Mouse (Mus musculus) kidney, embryonic 14.5 days (tissue): ENCODE measurements around the gene Agbl5. TPM values are rescaled to one million over a fixed set of nuclear protein-coding genes. Genes with fewer than 3 reads are reported as not detected.

ENCODE experiments used
- ATAC-seq: fragments of 200-750 bp; cut with Nextera tagmentation; 2 replicates; pipeline ENCODE4 v1.8.0; 2017; ENCODE audit warnings: moderate number of reproducible peaks, mild to moderate bottlenecking, moderate TSS enrichment, moderate library complexity; ENCODE audit not compliant: low FRiP score, low TSS enrichment
- H3K27ac ChIP-seq: fragments of 300-500 bp; sonication (generic); 2 replicates; pipeline ENCODE4 v1.5.1; 2014; ENCODE audit warnings: low read depth, mild to moderate bottlenecking, low read length, moderate library complexity, mixed read lengths
- H3K27me3 ChIP-seq: fragments of 300-500 bp; sonication (generic); 2 replicates; pipeline ENCODE4 v1.6.1; 2014; ENCODE audit warnings: mild to moderate bottlenecking, low read length; ENCODE audit not compliant: control insufficient read depth, insufficient read depth
- H3K36me3 ChIP-seq: fragments of 300-500 bp; sonication (generic); 2 replicates; pipeline ENCODE4 v1.6.1; 2014; ENCODE audit warnings: low read length, mixed read lengths; ENCODE audit not compliant: control insufficient read depth, insufficient read depth
- H3K4me1 ChIP-seq: fragments of 300-500 bp; sonication (generic); 2 replicates; pipeline ENCODE4 v1.6.1; 2014; ENCODE audit warnings: low read length, mixed read lengths; ENCODE audit not compliant: control insufficient read depth, insufficient read depth
- H3K4me2 ChIP-seq: fragments of 300-500 bp; sonication (generic); replicated peaks from 2 replicates; pipeline ENCODE4 v1.6.1; 2014; ENCODE audit warnings: low read depth, mild to moderate bottlenecking, low read length
- H3K4me3 ChIP-seq: fragments of 300-500 bp; sonication (generic); 2 replicates; pipeline ENCODE4 v1.5.1; 2014; ENCODE audit warnings: mild to moderate bottlenecking, low read length
- H3K9ac ChIP-seq: fragments of 300-500 bp; sonication (generic); 2 replicates; pipeline ENCODE4 v1.6.1; 2014; ENCODE audit warnings: low read depth, mild to moderate bottlenecking, low read length, moderate library complexity
- H3K9me3 ChIP-seq: fragments of 300-500 bp; sonication (generic); 2 replicates; pipeline ENCODE4 v1.6.1; 2016; ENCODE audit warnings: low read length; ENCODE audit not compliant: control insufficient read depth
- WGBS: fragments of 180-500 bp; shearing (Covaris S2); extraction: QIAGEN DNeasy Blood & Tissue Kit; methylation state at CpG from one replicate; pipeline ENCODE4 v1.1.7; 2014; 5-methylcytosine and 5-hydroxymethylcytosine counted together
- polyA plus RNA-seq: library from polyadenylated mRNA; unstranded; fragments of >200 nt; fragmentation: Nextera tagmentation; extraction: Ambion mirVana; gene quantifications from 2 replicates; pipeline ENCODE4 v1.2.1, GENCODE M21; 2014

Agbl5 gene
- polyA plus RNA-seq, 1 experiment from 2014 or later: 27.1 TPM

DNA sequence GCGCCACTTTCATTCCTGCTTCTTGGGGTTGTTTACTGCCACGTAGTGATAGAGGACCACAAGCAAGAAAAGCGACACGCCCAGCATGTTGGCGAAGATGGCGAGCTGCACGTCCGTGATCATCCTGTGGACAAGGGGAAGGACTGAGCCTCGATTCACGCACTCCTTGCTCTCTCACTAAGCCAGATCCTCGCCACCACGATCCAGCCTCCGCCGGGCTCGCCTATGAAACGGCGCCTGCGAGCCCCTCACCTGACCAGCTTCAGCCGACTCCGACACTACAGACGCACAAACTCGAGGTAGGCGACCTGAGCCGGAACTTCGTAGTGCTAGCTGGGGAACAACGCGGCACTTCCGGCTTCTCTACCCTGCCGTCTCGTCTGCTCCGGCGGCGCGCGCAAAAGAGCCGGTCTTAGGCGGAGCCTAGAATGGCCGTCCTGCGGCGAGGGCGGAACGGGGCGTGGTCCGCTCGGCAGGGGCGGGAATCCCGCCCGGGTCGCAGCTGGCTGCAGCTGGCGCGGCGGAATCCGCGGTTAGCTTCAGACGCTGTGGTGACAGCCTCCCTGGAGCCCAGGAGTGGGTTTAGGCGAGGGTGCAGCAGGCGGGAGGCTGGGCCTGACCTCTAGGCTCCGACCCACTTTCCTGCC is 19.0 kb downstream of the Agbl5 start, which contains the start of gene Ost4:
Ost4 (minus strand) TSS at position 376 of the 647 bp plus-strand sequence.
- H3K4me1 ChIP-seq: peaks cover 54% of the 10 kb centered on the region
- H3K27me3 ChIP-seq: no peaks in the 10 kb centered on the region
- H3K9ac ChIP-seq: peak within 1 kb of the TSS; percentile 86
- no peaks in the 10 kb centered on the region for H3K9me3 ChIP-seq
- H3K4me2 ChIP-seq: peak within 1 kb of the TSS; percentile 94
- peaks cover 34% of the 10 kb centered on the region for H3K36me3 ChIP-seq
- peak within 1 kb of the TSS; percentile 75 for H3K4me3 ChIP-seq
- peak within 1 kb of the TSS; percentile 98 for H3K27ac ChIP-seq
- WGBS: under 1% methylated on average over 53 of the region's 58 CpGs
- ATAC-seq: peak; percentile 92

DNA sequence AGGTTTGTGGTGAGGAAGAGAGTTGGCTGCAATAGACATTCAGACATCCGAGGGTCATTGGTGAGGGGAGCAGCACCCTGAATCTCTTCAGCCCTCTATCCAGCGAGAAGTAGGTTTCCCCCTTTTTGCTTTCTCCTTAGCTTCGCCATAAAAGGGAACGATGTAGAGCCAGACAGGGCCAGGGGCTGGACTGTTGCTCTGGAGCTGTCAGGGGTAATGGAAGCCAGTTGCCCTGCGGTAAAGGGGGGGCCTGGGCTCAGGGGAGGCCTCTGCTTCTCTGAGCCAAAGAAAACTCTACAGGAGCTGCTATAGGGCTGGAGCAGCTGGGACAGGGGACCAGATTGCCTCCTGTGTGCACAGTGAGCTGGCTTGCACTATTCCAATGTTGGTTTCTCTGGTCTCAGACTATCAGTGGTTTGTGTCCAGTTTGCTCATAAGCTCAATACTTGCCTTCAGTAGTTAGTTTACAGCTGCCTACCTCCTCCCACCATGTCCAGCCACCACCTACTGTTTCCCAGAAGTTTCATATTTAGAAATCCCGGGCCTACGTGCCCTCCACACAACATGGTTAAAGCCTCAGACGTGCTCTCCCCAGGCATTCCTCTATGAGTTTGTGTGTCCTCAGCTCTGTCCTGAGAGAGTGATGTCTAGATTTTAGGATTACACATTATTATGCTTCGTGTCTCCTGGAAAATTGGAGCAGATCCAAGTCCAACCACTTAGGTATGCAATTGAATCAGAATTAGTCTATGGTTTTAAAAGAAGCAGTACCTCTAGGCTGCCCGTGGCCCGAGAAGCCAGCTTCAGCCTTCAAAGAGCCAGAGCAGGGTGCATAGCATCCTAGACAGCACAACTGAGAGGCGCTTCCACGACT is 20.2 kb downstream of the Agbl5 start:
- 29% methylated on average over 13 of the region's 13 CpGs for WGBS
- no peaks in the 10 kb centered on the region for H3K9me3 ChIP-seq
- ATAC-seq: peak; percentile 14; the same call in 1 of the 2 replicates
- H3K4me2 ChIP-seq: peak overlapping the region; percentile 94
- H3K4me1 ChIP-seq: peaks cover 62% of the 10 kb centered on the region
- peak overlapping the region; percentile 86 for H3K9ac ChIP-seq
- H3K27ac ChIP-seq: peak overlapping the region; percentile 98
- H3K27me3 ChIP-seq: no peaks in the 10 kb centered on the region
- H3K4me3 ChIP-seq: peak overlapping the region; percentile 75
- H3K36me3 ChIP-seq: peaks cover 26% of the 10 kb centered on the region

DNA sequence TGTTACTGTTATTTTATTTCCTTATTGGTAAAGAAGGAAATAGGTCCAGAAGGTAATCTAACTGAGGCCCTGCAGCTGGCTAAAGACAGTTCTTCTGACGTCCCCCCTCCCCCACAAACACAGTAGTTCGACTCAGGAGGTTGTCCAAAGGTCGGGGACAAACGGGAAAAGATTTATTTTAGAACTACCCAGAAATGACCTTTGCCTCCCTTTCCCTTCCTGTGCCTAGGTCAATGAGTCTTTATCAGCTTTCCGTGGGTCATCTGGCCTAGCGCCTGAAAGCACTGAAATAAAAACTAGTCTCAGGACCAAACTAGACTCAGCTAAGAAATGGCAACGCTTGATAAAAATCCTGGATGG is 20.8 kb downstream of the Agbl5 start:
- ATAC-seq: no peak
- H3K4me3 ChIP-seq: no peak overlapping the region
- H3K4me1 ChIP-seq: peaks cover 68% of the 10 kb centered on the region
- H3K27me3 ChIP-seq: no peaks in the 10 kb centered on the region
- H3K36me3 ChIP-seq: peaks cover 20% of the 10 kb centered on the region
- peak overlapping the region; percentile 98 for H3K27ac ChIP-seq
- H3K9ac ChIP-seq: peak overlapping the region; percentile 86; the same call in 1 of the 2 replicates
- H3K9me3 ChIP-seq: no peaks in the 10 kb centered on the region
- peak overlapping the region; percentile 94; the same call in 1 of the 2 replicates for H3K4me2 ChIP-seq
- WGBS: 18% methylated on average over 7 of the region's 7 CpGs

DNA sequence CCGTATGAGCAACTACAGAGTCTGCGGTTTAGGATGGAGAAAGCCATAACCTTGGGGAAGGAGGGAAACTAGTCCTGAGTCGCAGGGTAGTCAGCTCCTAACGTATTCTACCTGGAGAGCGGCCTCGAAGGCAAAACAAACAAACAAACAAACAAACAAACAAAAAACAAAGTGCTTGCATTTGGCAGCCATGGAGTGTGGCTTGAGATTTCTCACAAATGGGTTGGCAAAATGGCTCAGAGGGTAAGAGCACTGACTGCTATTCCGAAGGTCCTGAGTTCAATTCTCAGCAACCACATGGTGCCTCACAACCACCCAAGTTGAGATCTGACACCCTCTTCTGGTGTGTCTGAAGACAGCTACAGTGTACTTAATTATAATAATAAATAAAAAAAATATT is 21.4 kb downstream of the Agbl5 start:
- Histone ChIP-seq H3K9ac (no peak overlapping the region), H3K4me1 (peaks cover 69% of the 10 kb centered on the region), H3K36me3 (peaks cover 14% of the 10 kb centered on the region), H3K27me3 (no peaks in the 10 kb centered on the region), H3K27ac (peak overlapping the region; percentile 98), H3K9me3 (no peaks in the 10 kb centered on the region), H3K4me2 (no peak overlapping the region), H3K4me3 (no peak overlapping the region)
- no peak for ATAC-seq
- WGBS: 78% methylated on average over 7 of the region's 7 CpGs

DNA sequence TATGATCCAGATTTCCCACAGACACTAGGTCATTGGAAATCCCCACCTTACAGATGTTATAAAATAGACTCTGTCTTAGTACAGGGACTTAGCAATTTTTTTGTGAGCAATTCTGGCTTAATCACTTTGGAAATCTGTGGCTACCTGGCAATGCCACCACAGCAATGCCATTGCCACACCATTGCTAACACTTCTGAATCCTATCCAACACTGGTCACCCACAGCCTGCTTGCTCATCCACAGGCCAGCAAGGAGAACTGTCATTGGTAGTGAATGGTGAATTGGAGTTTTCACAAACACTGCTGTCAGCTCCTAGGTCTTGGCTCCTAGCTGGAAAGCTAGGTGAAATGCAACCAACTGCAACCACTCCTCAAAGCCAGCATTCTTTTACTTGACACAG is 22.0 kb downstream of the Agbl5 start:
- peak overlapping the region; percentile 98 for H3K27ac ChIP-seq
- no peak for ATAC-seq
- no peaks in the 10 kb centered on the region for H3K9me3 ChIP-seq
- no peak overlapping the region for H3K9ac ChIP-seq
- no peak overlapping the region for H3K4me2 ChIP-seq
- H3K27me3 ChIP-seq: no peaks in the 10 kb centered on the region
- peaks cover 71% of the 10 kb centered on the region for H3K4me1 ChIP-seq
- no peak overlapping the region for H3K4me3 ChIP-seq
- peaks cover 8% of the 10 kb centered on the region for H3K36me3 ChIP-seq

DNA sequence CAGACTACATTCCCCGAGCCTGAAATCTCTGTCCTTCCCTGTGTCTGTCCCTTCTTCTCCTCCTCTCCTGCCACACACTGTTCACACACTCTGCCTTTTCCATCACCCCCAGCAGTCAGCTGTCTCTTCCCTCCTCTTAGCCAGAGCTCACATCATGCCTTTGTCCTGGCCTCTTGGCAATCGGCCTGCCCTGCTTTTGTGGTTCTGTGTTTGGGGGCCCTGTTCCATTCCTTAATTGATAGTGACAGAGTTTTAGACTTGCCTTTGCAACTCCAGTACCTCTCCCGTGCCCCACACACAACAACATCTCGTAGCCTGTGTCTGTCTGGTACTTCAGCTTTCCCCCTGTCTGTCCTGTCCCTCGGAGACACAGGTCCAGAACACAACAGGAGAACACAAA is 23.7 kb downstream of the Agbl5 start:
- Histone ChIP-seq H3K4me1 (peaks cover 63% of the 10 kb centered on the region), H3K4me2 (no peak overlapping the region), H3K27ac (peak overlapping the region; percentile 96), H3K27me3 (no peaks in the 10 kb centered on the region), H3K9ac (peak overlapping the region; percentile 13; the same call in 1 of the 2 replicates), H3K36me3 (peaks cover 7% of the 10 kb centered on the region), H3K4me3 (no peak overlapping the region), H3K9me3 (no peaks in the 10 kb centered on the region)
- ATAC-seq: no peak
- WGBS: 71% methylated on average over 5 of the region's 5 CpGs

DNA sequence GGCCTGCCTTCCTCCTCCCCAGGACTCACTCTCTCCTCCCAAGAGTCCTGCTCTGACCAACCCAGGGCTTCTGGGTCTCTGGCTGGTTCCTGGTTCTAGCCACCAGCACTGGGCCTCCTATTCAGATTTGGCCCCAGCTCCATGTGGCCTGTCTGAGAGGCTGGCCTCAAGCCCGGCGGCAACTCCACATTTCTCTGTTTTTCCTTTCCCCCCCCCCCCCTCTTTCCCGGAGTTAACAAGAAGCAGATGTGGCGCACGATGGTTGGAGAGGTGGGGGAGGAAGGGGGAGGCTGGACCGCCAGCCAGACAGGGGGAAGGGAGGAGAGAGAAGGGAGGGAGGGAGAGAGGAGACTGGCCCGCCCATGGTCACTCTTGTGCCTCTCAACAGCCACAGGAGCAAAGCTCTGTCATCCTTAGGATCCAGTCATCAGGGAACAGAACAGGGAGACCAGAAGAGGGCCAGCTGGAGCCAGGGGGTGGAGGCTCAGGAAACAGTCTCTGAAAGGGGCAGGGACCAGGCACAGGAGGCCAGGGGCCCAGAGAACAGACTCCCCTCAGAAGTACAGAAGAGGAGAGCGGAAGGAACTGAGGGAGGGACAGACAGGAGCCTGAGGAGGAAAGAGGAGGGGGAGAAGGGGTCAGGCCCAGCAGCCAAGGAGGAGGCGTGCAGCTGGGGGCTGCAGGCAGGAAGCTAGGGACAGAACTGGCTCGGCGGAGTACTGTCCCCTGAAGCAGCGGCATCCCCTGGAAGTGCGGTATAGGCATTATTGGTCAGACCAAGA is 24.8 kb downstream of the Agbl5 start, which contains the start of gene Emilin1:
Emilin1 (plus strand) TSS at position 343 of the 782 bp plus-strand sequence.
- ATAC-seq: peak; percentile 75
- H3K27me3 ChIP-seq: no peaks in the 10 kb centered on the region
- peaks cover 63% of the 10 kb centered on the region for H3K4me1 ChIP-seq
- H3K27ac ChIP-seq: peak within 1 kb of the TSS; percentile 96
- no peaks in the 10 kb centered on the region for H3K9me3 ChIP-seq
- 11% methylated on average over 11 of the region's 13 CpGs for WGBS
- H3K4me2 ChIP-seq: peak within 1 kb of the TSS; percentile 61
- H3K36me3 ChIP-seq: peaks cover 18% of the 10 kb centered on the region
- peak within 1 kb of the TSS; percentile 74 for H3K9ac ChIP-seq
- H3K4me3 ChIP-seq: peak within 1 kb of the TSS; percentile 60

DNA sequence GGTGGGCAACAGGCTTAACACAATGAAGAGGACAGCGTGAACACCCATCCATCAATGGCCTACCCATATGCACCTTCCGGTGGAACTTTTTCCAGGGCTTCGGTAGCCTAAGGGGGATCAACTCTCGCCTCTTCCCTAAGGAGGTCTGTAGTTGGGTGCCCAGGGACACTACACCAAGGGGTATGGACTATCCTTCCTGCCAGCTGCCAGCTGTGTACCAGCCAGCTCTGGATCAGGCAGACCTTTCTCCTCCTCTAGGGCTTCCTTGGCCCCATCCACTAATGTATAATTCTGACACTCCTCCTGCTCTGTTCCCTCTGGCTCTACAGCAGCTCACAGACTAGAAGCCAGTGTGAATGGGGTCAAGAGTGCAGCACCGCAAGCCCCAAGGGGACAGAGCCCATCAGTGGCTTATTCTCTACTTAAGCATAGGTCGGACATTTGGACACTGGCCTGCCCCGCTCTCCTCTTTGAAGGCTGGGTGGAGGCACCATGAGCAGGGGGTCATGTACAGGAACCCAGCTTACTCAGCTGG is 25.7 kb downstream of the Agbl5 start:
- Histone ChIP-seq H3K4me2 (peak overlapping the region; percentile 61), H3K4me3 (peak overlapping the region; percentile 60), H3K27ac (peak overlapping the region; percentile 96), H3K36me3 (peaks cover 26% of the 10 kb centered on the region), H3K9ac (peak overlapping the region; percentile 74), H3K9me3 (no peaks in the 10 kb centered on the region), H3K27me3 (no peaks in the 10 kb centered on the region), H3K4me1 (peaks cover 54% of the 10 kb centered on the region)
- WGBS: 42% methylated on average over 7 of the region's 7 CpGs
- ATAC-seq: no peak
